Mouse (Mus musculus): ENCODE results near the gene Kmt2c.
"Not testable (repeated sequence)": the region's sequence is repeated elsewhere in the genome, so short reads cannot be mapped to it uniquely, and the experiment has no call there.

The Kmt2c gene

DNA sequence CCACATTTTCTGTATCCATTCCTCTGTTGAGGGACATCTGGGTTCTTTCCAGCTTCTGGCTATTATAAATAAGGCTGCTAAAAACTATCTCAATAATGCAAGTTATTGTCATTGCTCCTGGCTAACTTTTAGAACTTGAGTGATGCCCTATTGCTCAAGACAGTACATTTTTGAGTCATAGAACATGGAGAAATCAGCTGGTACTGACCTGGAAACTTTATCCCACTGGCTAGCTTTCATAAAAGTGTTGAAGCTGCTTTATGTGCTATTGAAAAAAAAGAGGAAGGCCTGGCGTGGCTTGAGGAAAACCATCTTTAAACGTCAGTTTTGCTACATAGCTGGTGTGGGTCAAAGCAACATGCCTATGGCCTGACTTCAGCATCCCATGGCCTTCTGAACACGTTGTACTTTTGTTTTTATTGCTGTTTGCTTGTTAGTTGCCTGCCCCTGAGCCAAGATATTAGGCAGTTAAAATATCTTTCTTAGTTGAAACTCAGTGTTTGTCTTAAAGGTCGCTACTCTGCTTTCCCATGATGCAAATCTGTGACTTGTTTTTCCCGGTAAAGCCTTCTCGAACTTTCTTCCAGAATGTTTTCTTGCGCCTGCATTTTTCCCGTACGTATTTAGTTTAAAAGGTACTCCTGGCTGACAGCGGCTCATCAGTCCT is 252.6 kb downstream of the Kmt2c start:
- DNase-seq (ENCODE audit: extremely low read depth, insufficient read length, low spot score): no peak

DNA sequence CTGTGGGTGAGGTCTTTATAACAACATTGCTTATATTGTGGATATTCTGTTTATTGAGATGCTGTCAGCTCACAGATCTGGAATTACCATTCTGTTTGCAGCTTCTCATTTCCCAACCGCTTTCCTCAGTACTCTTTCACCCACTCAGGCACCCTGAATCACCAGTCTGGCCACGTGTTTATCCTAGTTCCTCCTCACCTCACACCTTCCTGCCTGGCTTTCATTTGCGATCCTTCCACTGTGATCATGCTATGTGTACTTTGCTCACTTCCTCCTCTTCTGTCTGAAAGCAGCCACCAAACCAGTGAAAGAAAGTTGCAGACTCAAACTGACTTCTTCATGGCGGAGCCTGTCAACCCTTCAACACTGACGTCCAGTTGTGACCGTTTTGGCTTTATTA is 255.5 kb downstream of the Kmt2c start:
- no peak for DNase-seq (ENCODE audit: extremely low read depth, insufficient read length, low spot score)

GRCm38 (mm10) chr5:25224377-25224776 is 274.2 kb downstream of the Kmt2c start:
- DNase-seq (ENCODE audit: extremely low read depth, insufficient read length, low spot score): not testable (repeated sequence)

- DNase-seq (ENCODE audit: extremely low read depth, insufficient read length, low spot score): peak; percentile 89
Observed at GRCm38 (mm10) chr5:25222752-25223702, 275.6 kb downstream of the Kmt2c start, which contains the start of gene E130116L18Rik. Gene E130116L18Rik (minus strand): TSS chr5:25223153.
